Mouse (Mus musculus): ENCODE results near the gene Galnt18.

The Galnt18 gene

GRCm38 (mm10) chr7:111724004-111724403 is 55.8 kb downstream of the Galnt18 start:
- in situ Hi-C loops (cut with MboI; ENCODE audit: low pct_unique_long_range_greater_than_20kb in 1 of 2, low sequenced_read_pairs in 2 of 2, unreplicated experiment in 1 of 2): no loop called here

DNA sequence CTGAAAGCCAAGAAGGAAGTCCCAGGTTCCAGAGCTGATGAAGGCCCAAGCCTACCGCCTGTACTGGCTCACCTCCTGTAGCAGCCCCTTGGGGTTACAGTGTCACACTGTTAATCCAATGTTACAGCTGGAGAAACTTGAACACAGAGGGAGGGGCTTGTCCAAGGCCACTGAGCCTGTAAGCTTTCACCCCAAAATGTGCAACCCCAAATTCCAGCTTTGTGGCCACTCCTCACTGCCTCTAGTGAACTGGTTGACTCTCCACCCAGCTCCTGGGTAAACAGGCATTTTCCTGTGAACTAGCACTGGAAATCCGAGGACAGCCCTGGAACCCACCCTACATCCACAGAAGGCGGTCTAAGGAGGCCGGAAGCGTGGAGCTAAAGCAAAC is 58.5 kb downstream of the Galnt18 start:
- in situ Hi-C loops (cut with MboI; ENCODE audit: low pct_unique_long_range_greater_than_20kb in 1 of 2, low sequenced_read_pairs in 2 of 2, unreplicated experiment in 1 of 2): no loop called here

DNA sequence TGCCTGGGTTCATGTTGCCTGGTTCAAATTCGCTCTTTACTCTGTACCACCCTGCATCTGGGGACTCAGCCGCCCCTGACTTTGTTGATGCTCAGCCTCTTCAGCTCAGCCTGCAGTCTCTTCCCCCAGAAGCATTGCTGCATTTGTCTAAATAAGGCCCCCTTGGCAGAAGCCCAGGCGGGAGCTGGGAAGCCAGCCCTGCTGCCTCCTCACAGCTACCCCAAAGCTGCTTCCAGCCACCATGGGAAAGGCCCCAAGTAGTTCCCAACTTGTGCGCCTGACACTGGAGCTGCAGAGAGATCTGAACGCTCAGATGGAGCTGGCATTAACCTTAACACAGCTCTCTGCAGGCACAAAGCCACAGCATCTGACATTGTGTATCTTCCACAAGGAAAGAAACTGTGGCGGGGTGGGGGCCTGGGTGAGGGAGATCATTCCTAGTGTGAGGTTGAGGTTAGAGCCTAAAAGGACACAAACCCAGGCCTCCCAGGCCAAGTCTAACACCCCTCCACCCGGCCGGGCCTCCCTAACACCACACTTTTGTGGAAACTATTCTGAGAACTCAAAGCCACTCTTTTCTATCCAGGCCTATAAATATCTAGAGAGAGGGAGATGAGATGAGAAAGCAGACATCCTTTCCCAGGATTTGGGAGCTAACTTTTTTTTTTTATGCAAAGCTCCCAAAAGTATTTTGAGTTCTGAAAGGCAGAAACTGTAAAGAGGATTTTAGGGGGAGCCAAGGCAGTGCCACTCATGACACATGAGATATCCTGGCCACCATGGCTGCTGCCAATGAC is 59.1 kb downstream of the Galnt18 start:
- in situ Hi-C loops (cut with MboI; ENCODE audit: low pct_unique_long_range_greater_than_20kb in 1 of 2, low sequenced_read_pairs in 2 of 2, unreplicated experiment in 1 of 2): no loop called here

- in situ Hi-C loops (cut with MboI; ENCODE audit: low pct_unique_long_range_greater_than_20kb in 1 of 2, low sequenced_read_pairs in 2 of 2, unreplicated experiment in 1 of 2): no loop called here
These were observed 60.9 kb downstream of the Galnt18 start for GRCm38 (mm10) chr7:111718900-111719299.

GRCm38 (mm10) chr7:111714639-111715360 is 65.0 kb downstream of the Galnt18 start:
- in situ Hi-C loops (cut with MboI; ENCODE audit: low pct_unique_long_range_greater_than_20kb in 1 of 2, low sequenced_read_pairs in 2 of 2, unreplicated experiment in 1 of 2): no loop called here

- in situ Hi-C loops (cut with MboI; ENCODE audit: low pct_unique_long_range_greater_than_20kb in 1 of 2, low sequenced_read_pairs in 2 of 2, unreplicated experiment in 1 of 2): no loop called here
These were observed 65.8 kb downstream of the Galnt18 start for GRCm38 (mm10) chr7:111713828-111714600.

- in situ Hi-C loops (cut with MboI; ENCODE audit: low pct_unique_long_range_greater_than_20kb in 1 of 2, low sequenced_read_pairs in 2 of 2, unreplicated experiment in 1 of 2): no loop called here
These were observed 67.0 kb downstream of the Galnt18 start for GRCm38 (mm10) chr7:111712797-111713196.

GRCm38 (mm10) chr7:111711045-111711808 is 68.5 kb downstream of the Galnt18 start:
- in situ Hi-C loops (cut with MboI; ENCODE audit: low pct_unique_long_range_greater_than_20kb in 1 of 2, low sequenced_read_pairs in 2 of 2, unreplicated experiment in 1 of 2): no loop called here

GRCm38 (mm10) chr7:111710311-111710710 is 69.5 kb downstream of the Galnt18 start:
- in situ Hi-C loops (cut with MboI; ENCODE audit: low pct_unique_long_range_greater_than_20kb in 1 of 2, low sequenced_read_pairs in 2 of 2, unreplicated experiment in 1 of 2): no loop called here

DNA sequence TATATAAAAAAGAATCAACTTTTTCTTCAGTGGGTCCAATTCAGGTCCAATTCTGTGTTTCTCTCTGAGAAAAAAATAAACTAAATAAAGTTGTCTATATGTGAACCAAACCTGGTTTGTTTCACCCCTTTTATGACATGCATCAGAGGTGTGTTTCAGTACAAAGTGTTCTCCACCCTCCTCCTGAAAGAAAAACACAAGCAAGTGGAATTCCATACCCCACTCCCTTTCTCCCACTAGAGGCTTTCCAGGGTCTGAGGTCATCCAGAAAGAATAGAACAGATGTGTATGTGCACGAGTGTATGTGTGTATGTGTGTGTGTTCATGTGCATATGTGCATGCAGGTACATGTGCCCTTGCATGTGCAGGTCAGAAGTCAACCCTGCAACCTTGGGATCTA is 71.2 kb downstream of the Galnt18 start:
- in situ Hi-C loops (cut with MboI; ENCODE audit: low pct_unique_long_range_greater_than_20kb in 1 of 2, low sequenced_read_pairs in 2 of 2, unreplicated experiment in 1 of 2): no loop called here

GRCm38 (mm10) chr7:111702961-111703360 is 76.8 kb downstream of the Galnt18 start:
- in situ Hi-C loops (cut with MboI; ENCODE audit: low pct_unique_long_range_greater_than_20kb in 1 of 2, low sequenced_read_pairs in 2 of 2, unreplicated experiment in 1 of 2): no loop called here

DNA sequence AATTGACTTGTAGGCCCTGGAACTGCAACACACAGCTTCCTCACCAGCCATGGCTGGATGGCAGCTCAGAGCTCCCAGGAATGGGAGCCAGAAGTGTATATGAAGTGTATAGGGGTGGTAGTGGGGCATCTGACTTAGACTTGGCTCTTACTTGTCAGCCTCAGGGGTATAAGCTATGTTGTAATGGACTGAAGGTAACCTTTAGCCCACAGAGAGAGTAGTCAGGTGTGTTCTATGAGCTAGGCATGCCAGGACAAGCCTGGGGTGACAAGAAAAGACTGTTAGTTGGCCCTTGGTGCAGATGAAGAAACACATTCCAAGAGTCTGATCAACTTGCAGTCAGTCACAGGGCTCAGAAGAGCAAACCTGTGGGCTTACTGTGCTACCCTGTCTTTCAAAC is 78.0 kb downstream of the Galnt18 start:
- in situ Hi-C loops (cut with MboI; ENCODE audit: low pct_unique_long_range_greater_than_20kb in 1 of 2, low sequenced_read_pairs in 2 of 2, unreplicated experiment in 1 of 2): no loop called here

DNA sequence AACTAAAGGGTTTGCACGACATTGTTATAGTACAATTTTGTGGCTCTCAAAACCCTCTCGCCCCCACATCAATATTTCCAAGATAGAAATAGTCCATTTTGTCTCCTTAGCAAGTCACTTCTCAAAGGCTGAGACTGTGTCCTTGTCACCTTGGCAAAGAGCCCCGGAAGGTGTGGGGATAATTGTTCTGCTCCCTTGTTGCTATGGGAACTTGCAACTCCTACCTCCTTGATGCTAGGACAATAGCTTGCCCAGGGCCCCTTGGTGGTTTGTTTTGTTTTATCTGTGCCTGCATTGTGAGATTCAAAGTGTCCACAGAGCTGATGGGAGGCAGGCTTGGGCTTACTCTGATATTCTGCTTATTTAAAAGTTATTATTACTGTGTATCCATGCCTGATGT is 80.3 kb downstream of the Galnt18 start:
- in situ Hi-C loops (cut with MboI; ENCODE audit: low pct_unique_long_range_greater_than_20kb in 1 of 2, low sequenced_read_pairs in 2 of 2, unreplicated experiment in 1 of 2): no loop called here

GRCm38 (mm10) chr7:111696226-111696625 is 83.6 kb downstream of the Galnt18 start:
- in situ Hi-C loops (cut with MboI; ENCODE audit: low pct_unique_long_range_greater_than_20kb in 1 of 2, low sequenced_read_pairs in 2 of 2, unreplicated experiment in 1 of 2): no loop called here

DNA sequence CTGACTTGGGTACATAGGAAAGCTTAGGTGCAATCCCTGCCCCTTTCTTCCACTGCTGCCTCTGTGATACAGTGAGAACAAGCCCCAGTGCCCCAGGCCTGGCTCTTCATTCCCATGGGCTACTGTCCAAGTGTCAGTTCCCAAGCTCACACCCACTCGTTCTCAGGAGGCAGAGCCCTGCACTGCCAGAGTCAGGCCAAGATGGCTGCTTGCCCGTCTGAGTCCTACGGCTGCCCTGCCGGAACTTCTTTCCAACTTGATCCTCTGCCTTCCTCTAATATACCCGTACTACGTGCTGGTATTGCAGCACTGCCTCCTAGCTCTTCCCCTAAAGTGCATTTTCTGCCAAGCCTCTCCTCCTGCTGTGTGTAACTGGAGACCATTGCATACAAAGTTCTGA is 85.5 kb downstream of the Galnt18 start:
- in situ Hi-C loops (cut with MboI; ENCODE audit: low pct_unique_long_range_greater_than_20kb in 1 of 2, low sequenced_read_pairs in 2 of 2, unreplicated experiment in 1 of 2): no loop called here

DNA sequence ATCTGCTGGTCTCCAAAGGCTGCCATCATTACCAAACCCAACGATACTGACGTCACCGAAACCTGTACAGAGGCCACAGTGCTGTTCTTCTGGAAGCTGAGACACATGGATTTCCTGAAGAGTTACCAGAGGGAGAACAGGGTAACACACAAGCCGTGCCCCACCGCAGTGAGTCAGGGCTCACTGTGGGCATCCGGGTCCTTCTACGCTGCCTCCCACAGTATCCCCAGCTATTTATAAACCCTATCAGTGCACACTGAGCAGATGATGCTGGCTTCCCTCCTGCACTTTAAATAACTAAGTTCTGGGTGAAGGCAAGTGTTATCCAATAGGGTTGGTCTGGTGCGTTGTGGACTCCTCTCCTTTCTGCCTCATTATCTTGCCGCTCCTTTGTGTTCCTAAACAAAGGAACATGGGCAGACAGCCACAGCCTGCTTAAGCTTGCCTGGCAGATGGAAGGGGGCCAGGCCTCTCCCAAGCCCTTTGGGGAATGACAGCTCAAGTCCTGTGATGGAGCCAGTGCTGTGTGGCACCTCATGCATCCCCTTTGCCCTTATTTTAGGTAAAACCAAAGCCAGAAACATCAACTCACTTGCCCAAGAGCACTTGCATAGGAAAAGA is 87.0 kb downstream of the Galnt18 start:
- in situ Hi-C loops (cut with MboI; ENCODE audit: low pct_unique_long_range_greater_than_20kb in 1 of 2, low sequenced_read_pairs in 2 of 2, unreplicated experiment in 1 of 2): no loop called here

DNA sequence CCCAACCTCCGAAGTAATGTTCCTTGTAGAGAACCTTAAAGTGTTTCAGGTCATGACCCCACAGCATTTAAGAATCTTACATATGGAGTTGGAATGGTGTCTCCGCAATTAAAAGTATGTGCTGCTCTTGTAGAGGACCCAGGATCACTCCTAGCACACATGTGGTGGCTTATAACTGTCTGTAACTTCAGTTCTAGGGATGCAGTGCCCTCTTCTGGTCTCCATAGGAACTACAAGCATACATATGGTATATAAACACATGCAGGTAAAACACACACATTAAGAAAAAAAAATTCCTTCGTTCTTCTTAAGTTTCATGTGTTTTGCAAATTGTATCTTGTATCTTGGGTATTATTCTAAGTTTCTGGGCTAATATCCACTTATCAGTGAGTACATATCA is 99.7 kb downstream of the Galnt18 start:
- in situ Hi-C loops (cut with MboI; ENCODE audit: low pct_unique_long_range_greater_than_20kb in 1 of 2, low sequenced_read_pairs in 2 of 2, unreplicated experiment in 1 of 2): no loop called here

DNA sequence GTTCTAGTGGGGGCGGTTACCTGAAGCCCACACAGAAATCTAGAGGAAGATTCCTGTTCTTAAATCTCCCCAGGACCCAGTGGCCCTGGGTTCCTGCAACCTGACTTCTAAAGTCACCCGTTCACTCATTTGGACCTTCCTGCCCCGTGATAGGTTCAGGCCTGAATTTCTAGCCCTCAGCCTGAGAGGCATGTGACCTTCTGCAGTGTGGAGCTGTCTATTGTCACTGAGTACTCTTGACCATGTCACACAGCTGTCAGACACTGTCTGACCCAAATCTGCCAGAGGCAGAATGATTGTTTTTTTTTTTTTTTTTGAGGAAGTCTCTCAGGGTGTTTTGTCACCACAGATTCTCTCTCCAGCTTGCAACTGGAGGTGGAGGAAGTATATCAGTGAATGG is 103.3 kb downstream of the Galnt18 start:
- in situ Hi-C loops (cut with MboI; ENCODE audit: low pct_unique_long_range_greater_than_20kb in 1 of 2, low sequenced_read_pairs in 2 of 2, unreplicated experiment in 1 of 2): no loop called here

All from mouse embryonic stem cell (cell line).